Mouse (Mus musculus): ENCODE measurements around the gene Cdh4.

The Cdh4 gene

GRCm38 (mm10) chr2:179863266-179863665 lies 421.0 kb downstream of the Cdh4 start:
- no peak for DNase-seq (ENCODE audit: low spot score in 2 of 2)

GRCm38 (mm10) chr2:179865097-179865496 lies 422.9 kb downstream of the Cdh4 start:
- no peak for DNase-seq (ENCODE audit: low spot score in 2 of 2)

- DNase-seq (ENCODE audit: low spot score in 2 of 2), result no peak
These were observed 425.4 kb downstream of the Cdh4 start for GRCm38 (mm10) chr2:179867669-179868068.

GRCm38 (mm10) chr2:179869871-179870270 lies 427.6 kb downstream of the Cdh4 start:
- no peak for DNase-seq (ENCODE audit: low spot score in 2 of 2)

GRCm38 (mm10) chr2:179872724-179873123 lies 430.5 kb downstream of the Cdh4 start:
- no peak for DNase-seq (ENCODE audit: low spot score in 2 of 2)

GRCm38 (mm10) chr2:179873315-179873714 lies 431.1 kb downstream of the Cdh4 start:
- no peak for DNase-seq (ENCODE audit: low spot score in 2 of 2)

- DNase-seq (ENCODE audit: low spot score in 2 of 2), result peak; percentile 39 to 65
These were observed 432.9 kb downstream of the Cdh4 start for GRCm38 (mm10) chr2:179875147-179875546.

- DNase-seq (ENCODE audit: low spot score in 2 of 2), result peak in 1 of 2 experiments; percentile 42
These were observed 435.5 kb downstream of the Cdh4 start for GRCm38 (mm10) chr2:179877551-179878215.

GRCm38 (mm10) chr2:179884561-179884960 lies 442.3 kb downstream of the Cdh4 start:
- no peak for DNase-seq (ENCODE audit: low spot score in 2 of 2)

GRCm38 (mm10) chr2:179891048-179891447 lies 448.8 kb downstream of the Cdh4 start:
- no peak for DNase-seq (ENCODE audit: low spot score in 2 of 2)

- DNase-seq (ENCODE audit: low spot score in 2 of 2), result no peak
These were observed 454.7 kb downstream of the Cdh4 start for GRCm38 (mm10) chr2:179896949-179897348.

- DNase-seq (ENCODE audit: low spot score in 2 of 2), result no peak
These were observed 470.7 kb downstream of the Cdh4 start for GRCm38 (mm10) chr2:179912911-179913310.

GRCm38 (mm10) chr2:179913349-179913748 lies 471.1 kb downstream of the Cdh4 start:
- DNase-seq (ENCODE audit: low spot score in 2 of 2), result no peak

- DNase-seq (ENCODE audit: low spot score in 2 of 2), result no peak
These were observed 472.0 kb downstream of the Cdh4 start for GRCm38 (mm10) chr2:179914246-179914645.

- peak in 1 of 2 experiments; percentile 58 for DNase-seq (ENCODE audit: low spot score in 2 of 2)
These were observed 474.8 kb downstream of the Cdh4 start for GRCm38 (mm10) chr2:179916877-179917673.

- DNase-seq (ENCODE audit: low spot score in 2 of 2), result no peak
These were observed 477.8 kb downstream of the Cdh4 start for GRCm38 (mm10) chr2:179920042-179920441.

GRCm38 (mm10) chr2:179921021-179921653 lies 478.9 kb downstream of the Cdh4 start:
- DNase-seq (ENCODE audit: low spot score in 2 of 2), result no peak

- DNase-seq (ENCODE audit: low spot score in 2 of 2), result no peak
These were observed 481.8 kb downstream of the Cdh4 start for GRCm38 (mm10) chr2:179924038-179924437.

GRCm38 (mm10) chr2:179929166-179929565 lies 486.9 kb downstream of the Cdh4 start:
- no peak for DNase-seq (ENCODE audit: low spot score in 2 of 2)

- no peak for DNase-seq (ENCODE audit: low spot score in 2 of 2)
These were observed 489.5 kb downstream of the Cdh4 start for GRCm38 (mm10) chr2:179931741-179932140.

GRCm38 (mm10) chr2:179934165-179934564 lies 491.9 kb downstream of the Cdh4 start:
- DNase-seq (ENCODE audit: low spot score in 2 of 2), result no peak

GRCm38 (mm10) chr2:179937091-179937490 lies 494.9 kb downstream of the Cdh4 start:
- no peak for DNase-seq (ENCODE audit: low spot score in 2 of 2)

- no peak for DNase-seq (ENCODE audit: low spot score in 2 of 2)
These were observed 499.5 kb downstream of the Cdh4 start for GRCm38 (mm10) chr2:179941696-179942095.
